Mouse (Mus musculus) adrenal gland, adult 18-20 months (tissue): ENCODE data around the gene Wars. TPM values are rescaled to one million over a fixed set of nuclear protein-coding genes. Genes with fewer than 3 reads are reported as not detected.

Experiments used
- DNase-seq, 2 experiments: peaks; one replicate each; pipeline ENCODE4 v3.0.0; 2021 to 2022; ENCODE audit warnings: low spot score in 2 of 2
- microRNA-seq, 2 experiments: library from miRNA; unstranded; fragments of <30 nt; microRNA quantifications; one replicate each; pipeline ENCODE4 v1.2.0; 2021; ENCODE audit warnings: borderline number of aligned reads in 2 of 2
- total RNA-seq, 2 experiments: library from RNA; stranded (reverse); gene quantifications; 1 replicate in 1 of 2; 2 replicates in 1 of 2; pipeline ENCODE4 v1.2.3; 2021

Gene Wars
- total RNA-seq, 2 experiments from 2014 or later: 59.5 to 60.2 TPM

DNA sequence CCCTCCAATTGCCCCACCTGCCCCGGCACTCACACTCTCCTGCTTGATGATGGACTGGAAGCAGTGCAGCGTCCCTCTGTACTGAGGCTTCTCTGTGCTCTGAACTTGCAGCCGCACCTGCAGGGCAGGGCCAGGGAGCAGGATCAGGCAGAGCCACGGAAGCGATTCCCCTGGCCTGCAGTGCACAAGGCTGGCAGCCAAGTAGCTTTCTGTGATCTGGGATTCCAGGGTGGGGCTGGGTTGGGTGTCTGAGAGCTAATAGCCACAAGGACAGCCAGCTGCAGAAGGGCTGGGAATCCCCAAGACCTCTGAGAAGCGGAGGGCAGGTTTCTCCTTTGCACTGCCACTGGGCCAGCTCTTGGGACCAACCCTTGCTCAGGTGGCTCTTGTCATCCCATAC, 66.3 kb downstream of the Wars start:
- no peak for DNase-seq

DNA sequence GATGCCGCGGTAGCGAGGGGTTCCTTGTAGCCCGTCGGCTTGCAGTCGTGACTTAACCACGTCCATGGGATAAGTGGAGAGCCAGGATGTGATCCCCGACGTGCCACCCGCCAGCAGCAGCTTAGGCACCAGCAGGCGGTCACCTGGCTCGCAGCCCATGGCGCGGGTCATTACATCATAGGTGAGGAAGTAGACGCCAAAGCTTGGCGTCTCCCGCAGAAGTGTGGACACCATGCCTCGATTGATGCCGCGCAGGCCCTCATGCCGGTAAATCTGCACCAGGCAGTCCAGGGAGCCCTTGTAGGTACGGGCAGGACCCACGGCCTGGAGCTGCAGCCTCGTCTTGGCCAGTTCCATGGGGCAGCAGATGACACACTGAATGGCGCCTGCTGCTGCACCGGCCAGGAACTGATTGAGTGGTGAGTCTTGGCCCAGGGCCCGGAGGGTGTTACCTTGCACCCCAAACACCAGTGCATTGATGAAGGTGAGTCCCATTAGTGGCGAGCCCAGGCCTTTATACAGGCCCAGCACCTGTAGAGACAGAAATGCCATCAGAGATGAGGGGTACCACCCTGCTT, 66.9 kb downstream of the Wars start:
- DNase-seq: no peak

DNA sequence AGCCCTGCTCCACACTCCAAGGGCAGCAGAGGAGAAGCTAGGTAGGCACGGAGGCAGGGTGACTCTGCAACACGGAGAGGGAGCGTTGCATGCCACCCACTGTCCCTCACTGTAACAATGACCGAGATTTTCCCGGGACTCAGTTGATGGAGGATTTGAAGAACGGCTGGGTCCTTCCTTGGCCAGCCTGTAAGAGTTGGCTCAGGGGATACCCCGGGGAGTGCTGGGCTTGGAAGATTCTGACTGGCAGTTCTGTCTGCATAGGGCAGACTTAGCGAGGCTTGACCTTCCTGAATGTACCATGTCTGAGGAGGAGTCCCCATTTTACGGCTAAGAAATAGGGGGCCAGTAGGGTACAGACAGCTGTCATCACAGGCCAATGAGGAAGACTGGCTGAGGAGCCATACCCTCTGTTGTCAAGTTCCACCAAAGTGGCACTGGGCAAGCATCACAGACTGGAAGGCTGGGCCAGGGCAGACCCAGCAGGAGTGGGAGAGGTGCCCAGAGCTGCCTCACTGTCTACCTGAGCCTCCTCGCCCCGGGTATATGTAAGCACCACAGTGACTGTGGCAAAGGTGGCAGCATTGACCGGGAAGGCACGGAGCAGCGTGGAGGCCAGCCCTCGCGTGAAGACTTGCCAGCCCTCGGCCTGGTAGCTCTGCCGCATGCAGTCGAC, 67.6 kb downstream of the Wars start:
- no peak for DNase-seq

DNA sequence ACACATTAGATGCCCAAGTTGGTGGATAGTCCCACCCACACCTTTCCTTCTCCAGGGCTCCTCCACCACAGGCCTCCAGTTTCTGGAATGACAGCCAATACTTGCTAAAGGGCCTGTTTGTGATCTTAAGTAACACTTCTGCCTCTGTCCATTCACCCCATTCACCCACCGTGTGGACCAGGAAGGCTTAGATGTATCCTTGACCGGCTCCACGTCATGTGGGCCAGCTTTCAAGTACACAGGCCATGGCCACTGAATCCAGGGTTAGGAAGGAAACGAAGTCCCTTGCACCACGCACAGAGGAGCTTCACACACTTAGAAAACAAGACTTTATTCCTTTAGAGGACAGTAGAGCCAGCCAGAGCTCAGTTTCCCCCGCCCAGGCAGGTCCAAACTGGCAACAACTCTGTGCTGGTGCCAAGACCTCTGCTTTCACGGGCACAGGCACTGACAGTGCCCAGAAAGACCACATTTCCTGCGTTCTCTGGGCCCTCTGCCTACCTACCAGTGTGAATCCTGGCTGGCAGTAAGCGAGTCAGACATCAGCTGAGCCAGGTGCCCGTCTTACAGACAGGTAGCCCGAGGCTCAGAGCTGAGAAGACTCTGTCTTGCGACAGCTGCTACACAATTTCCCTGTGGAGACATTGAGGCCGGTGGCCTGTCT, 68.3 kb downstream of the Wars start:
- DNase-seq: no peak

DNA sequence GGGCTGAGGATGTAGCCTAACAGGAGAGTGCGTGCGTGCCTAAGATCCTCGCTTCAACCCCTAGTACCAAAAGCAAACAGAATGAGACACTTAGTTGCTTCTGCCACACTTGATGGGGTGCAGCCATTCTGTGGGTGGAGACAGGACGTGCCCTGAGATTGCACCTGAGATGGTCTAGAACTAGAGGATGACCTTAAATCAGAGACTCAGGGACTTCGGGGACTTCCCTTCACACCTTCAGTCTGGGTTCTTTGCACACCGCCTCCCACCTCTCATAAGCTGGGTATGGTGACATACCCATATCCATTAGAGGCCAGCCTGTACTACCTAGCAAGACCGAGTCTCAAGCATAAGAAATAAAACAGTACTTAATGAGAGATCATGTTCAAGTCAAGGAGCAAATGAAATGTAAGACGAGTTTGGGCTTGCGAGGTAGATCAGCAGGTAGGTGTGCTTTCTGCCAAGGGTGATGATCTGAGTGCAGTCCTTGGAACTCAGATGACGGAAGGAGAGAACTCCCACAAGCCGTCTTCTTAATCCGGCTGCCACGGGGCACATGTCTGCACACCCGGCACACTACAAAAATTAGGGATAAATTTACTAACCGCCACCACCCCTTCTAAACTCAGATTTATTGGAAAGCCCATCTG, 69.6 kb downstream of the Wars start:
- no peak for DNase-seq

DNA sequence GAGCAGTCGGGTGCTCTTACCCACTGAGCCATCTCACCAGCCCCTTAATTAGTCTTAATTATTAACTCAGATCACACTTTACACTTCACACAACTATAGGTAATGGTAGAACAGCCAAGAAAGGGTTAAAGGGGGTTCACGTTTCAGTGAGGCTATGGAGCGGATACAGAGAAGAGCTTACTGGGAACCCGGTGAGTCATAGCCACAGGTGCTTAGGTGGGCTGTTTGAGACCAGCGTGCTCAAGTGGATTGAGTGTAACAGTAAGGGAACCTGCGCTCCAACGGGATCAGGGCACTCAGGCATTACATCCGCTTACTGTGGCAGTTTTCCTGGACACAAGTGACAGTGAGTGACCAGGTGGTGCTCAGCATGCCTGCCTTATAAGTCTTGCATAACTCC, 70.9 kb downstream of the Wars start:
- DNase-seq: no peak

DNA sequence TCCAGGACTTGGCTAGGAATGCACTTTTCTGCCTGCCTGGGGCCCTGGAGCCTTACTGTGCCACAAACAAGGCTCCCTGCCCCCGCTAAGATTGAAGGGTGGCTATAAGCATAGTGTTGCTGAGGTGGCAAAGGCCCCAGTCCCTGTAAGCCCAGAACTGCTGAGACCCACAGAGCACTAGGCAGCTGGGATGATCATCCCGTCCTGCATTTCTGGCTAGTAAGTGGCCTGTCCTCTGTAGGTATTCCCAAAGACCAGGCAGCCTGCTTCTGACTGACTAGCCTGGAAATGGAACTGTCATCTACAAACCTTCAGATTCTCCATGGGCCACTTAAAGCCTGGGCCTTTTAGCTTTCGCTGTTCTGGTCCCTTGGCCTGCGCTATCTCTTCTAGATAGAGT, 73.5 kb downstream of the Wars start:
- no peak for DNase-seq

DNA sequence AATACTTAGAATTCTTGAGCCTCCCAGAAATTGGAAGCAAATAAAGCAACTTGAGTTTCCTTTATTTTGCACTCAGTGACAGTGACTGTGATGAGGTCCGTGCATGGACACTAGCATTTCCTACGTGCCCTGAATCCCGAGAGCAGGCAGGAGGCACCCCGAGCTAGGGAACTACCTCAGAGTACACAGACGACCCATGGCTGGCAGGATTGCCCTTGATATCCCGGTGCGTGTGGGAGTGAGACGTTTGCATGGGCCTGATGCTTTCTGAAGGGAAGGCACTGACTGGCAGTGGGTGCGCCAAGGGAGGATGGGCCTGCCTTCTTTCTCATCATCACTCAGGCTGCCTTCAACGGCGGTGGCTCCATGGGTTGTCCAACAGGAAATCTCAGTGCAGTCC, 77.4 kb downstream of the Wars start:
- no peak for DNase-seq

DNA sequence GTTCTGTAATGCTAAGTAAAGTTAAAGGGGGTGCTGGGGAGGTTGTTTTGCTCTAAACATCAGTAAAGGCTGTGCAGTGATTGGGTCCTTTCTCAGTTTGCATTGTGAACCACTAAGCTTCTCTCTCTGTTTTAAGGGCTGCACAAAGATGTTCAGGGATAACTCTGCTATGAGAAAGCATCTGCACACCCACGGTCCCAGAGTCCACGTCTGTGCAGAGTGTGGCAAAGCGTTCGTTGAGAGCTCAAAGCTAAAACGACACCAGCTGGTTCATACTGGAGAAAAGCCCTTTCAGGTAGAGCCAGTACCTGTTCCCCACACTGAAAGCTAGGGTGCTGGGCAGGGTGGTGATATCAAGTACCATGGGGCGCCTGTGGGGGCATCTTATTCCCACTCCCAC, 79.5 kb downstream of the Wars start:
- no peak for DNase-seq

DNA sequence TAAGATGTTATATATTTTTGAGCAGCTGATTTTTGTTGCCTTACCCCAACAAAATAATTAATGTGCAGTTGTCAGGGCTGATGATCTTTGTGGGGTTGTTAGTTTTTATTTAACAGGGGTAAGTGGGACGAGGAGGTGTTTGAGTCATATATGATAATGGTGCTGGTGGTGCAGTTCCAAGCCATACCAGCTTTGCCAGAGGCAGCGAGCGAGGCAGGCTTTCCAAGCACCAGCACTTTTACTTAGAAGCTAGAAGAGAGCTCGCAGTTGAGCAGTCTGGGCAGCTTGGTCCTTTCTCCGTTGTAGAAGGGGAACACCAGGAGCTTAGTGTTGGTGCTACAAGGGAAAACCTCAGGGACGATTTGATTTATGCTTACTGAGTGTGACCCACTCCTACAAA, 81.5 kb downstream of the Wars start:
- DNase-seq: no peak

DNA sequence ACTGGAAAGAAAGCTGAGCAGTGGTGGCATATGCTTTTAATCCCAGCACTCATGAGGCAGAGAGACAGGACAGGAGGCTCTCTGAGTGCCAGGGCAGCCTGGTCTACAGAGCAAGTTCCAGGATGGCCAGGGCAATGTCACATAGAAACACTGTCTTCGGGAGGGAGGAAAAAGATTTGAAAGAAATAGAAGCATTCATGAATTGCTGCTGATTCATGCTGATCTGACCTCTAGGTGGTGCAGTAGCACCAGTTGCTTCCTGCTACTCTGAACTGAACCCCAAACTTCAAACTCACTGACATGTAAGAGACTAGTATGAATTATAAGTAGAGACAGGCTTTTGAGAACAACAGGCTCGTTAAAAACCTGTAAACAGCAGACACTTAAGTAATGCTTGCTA, 82.8 kb downstream of the Wars start:
- no peak for DNase-seq

DNA sequence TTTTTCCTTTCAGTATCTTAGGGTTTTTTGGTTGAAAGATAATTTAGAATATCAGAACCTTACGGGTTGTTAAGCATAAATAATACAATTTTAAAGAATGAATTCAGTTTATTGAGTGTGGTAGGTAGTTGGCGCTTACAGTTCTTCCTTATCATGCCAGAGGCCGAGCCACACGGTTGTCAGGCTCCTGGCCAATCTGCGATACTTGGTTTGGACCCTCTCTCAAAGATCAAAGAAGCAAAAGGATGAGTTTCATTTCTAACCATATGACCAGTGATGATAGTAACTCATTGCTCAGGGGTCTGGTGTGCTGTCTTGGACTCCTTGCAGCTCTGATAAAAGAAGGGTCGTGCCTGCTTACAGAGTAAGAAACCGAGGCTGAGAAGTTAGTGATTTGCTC, 83.7 kb downstream of the Wars start:
- no peak for DNase-seq

Small RNAs within 50 kb of the gene (microRNA-seq; reads per million reads assigned to microRNA genes)
- gene Mir345: 49.0 to 60.5 reads per million in 2 experiments

Other genes with a start within 250 kb of the Wars start
- under 1 TPM in 1 of 2 experiments, not detected in 1; 0.17 TPM for gene Degs2, start 191.9 kb downstream of the Wars start, total RNA-seq
- gene Yy1, start 101.2 kb downstream of the Wars start, total RNA-seq: 10 to 100 TPM; 55.5 to 79.9 TPM
- gene Slc25a29, start 58.3 kb downstream of the Wars start, total RNA-seq: 10 to 100 TPM; 17.5 to 30.1 TPM
- gene Slc25a47, start 58.1 kb downstream of the Wars start, total RNA-seq: 10 to 100 TPM; 12.6 to 14.6 TPM
- 1 to 10 TPM; 5.0 to 5.7 TPM for gene Wdr25, start 543 bp downstream of the Wars start, total RNA-seq
- 1 to 10 TPM; 2.9 to 5.0 TPM for gene Begain, start 174.0 kb upstream of the Wars start, total RNA-seq